Mouse (Mus musculus): ENCODE measurements around the gene Nagk. TPM values are rescaled to one million over a fixed set of nuclear protein-coding genes. Genes with fewer than 3 reads are reported as not detected.
"Not testable (repeated sequence)": the region's sequence is repeated elsewhere in the genome, so short reads cannot be mapped to it uniquely, and the experiment has no call there.

The Nagk gene
- total RNA-seq, 2 experiments from 2014 or later: 46.1 to 51.0 TPM

DNA sequence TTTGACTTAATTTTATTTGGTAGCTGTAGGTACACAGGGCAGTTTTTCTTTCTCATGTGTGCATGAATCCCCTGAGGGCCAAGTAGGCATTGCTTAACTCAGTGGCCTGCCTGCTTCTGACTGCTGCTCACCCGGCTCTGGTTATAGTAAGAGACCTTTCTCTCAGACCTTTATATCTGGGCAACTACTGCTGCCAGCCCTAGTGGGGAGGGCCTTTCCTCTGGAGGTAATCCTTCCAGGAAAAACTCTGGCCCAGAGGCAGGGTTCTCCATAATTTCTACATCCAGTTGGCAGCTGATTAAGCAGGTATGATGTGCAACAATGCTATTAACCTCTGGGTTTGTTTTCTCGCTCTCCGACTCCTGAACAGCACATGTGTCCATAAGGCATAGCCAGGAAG is 8.1 kb downstream of the Nagk start:
- no peak for DNase-seq (ENCODE audit: low spot score in 2 of 2)

DNA sequence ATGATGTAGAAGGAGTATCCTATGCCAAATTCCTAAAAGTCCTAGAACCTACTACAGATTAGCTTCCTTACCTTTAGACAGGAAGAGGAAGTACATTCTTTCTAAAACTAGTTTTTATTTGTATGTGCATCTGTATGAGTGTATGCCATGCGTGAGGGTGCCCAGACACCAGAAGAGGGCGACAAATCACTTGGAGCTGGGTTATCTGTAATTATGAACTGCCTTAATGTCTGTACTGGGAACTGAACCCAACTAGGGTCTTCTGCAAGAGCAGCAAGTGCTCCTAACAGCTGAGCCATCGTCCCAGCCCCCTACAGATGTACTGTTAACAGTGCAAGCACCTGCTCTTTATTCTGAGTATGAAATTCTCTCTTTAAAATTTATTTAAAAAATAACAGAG is 21.0 kb downstream of the Nagk start:
- DNase-seq (ENCODE audit: low spot score in 2 of 2): no peak

DNA sequence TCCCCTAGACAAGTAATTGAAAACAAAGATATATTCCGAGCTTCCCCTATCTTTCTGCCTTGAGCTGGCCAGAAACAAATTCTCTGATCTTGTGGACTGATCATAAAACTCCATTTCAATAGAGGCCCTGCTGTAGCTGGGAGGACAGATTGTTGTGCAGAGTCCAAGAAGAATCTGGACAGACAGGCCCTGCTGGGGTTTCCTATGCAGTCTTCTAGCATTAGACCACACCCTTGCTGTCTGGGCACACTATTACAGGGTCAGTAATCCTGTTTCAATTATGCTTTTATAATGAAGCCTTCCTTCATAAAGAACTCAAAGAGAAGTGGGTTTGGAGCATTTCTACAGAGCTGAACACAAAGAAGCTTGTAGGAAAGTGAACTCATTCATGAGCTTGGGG is 24.2 kb downstream of the Nagk start:
- DNase-seq (ENCODE audit: low spot score in 2 of 2): no peak

DNA sequence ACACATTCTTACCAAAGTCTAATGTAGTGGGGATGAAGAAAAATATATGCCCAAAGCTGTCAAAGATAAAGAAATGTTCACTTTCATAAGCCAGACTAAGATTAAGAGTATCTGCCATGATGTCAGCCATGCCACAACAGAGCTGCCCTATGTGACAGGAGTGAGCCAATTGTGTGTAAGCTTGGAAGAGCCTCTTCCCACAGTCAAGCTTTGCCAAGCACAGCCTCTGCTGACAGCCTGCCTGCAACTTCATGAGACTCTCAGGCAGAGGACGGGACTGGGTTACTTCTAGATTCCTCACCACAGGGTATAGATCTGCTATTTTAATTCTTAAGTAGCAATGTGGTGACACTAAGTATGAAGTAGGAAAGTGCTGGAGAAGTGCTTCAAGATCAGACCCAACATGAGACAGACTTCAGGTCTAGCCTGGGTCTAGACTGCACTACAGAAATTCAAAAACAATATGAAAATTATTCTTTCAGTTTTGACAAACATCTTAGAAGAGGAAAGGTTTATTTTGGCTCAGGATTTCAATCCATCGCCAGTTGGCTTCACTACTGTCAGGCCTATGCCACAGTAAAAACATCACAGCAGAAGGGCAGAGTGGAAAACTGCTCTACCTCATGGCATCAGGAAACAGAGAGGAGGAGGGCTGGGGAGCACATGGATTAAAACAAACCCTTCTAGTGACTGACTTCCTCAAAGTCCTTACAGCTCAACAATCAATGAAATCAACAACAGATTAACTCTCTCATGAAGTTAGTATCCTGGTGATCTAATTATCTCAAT is 26.1 kb downstream of the Nagk start:
- DNase-seq (ENCODE audit: low spot score in 2 of 2): no peak

DNA sequence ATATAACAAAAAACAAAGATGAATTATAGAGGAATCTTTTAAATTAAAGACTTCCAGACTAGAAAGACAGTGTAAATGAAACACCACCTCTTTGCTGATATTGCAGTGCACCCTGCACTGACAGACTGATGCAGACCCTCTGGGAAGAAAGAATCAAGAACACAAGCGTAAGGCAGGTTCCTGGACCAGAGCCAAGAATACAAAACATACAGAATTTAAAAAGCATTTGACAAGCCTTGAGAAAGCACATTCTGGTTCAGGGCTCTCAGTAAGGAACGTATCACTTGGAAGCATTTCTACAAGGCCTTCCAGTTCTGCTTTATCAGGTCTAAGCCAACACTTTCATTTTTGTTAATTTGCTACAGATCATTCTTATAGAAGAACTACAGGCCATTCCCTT is 27.1 kb downstream of the Nagk start:
- no peak for DNase-seq (ENCODE audit: low spot score in 2 of 2)

DNA sequence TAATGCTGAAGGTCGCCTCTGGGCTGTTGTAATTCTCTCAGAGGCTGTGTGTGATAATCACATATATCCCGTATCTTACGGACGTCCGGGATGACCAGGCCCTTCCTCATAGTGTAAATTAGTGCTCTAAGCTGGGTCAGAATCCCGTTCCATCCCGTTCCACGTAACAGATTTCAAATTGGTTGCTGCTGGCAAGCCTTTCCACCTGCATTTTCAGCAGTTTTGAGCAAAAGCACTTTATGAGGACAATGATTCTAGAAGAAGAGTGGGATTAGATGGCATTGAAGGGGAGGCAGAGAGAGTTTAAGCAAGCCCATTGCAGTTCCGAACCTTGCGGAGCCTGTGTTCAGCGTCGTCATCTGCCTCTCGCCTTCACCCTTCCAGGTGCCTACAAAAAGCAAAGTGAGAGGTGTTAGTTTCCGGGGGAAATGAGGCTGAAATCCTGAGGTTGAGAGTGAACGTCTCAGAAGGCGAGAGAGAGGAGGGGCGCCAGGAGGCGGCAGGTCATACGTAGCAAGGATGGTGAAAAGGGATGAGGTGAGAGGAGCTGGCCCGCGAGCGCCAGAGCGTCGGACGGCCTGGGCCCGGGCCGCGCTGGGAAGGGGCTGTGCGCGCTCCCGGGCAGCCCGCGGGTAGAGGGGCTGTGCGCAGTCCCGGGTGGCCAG is 36.3 kb downstream of the Nagk start:
- peak; percentile 5 to 14 for DNase-seq (ENCODE audit: low spot score in 2 of 2)

DNA sequence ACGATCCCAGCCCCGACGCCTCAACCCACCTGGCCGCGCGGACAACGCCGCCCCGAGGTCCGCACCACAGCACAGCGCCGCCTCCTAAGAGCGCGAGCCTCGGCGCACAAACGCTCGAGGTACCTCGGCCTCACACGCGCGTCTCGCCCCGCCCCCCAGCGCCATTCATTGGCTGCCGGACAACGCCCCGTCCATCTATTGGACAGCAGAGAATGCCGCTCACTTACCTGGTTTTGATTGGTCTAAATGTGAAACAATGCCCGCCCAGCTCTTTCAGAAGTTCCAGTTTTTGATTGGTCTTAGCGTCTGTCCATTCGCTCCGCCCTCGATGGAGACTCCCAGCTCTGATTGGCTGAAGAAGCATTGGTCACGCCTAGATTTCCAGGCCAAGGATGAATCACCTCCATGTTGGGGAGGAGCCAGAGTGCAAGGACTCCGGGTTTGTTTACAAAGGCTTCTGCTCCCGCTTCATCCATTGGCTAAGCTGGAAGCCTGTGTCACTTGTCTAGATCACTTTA is 36.9 kb downstream of the Nagk start, which contains the start of gene Paip2b:
TSS of gene Paip2b (minus strand) at position 136 of the 518 bp plus-strand sequence.
- peak; percentile 98 to 100 for DNase-seq (ENCODE audit: low spot score in 2 of 2)

DNA sequence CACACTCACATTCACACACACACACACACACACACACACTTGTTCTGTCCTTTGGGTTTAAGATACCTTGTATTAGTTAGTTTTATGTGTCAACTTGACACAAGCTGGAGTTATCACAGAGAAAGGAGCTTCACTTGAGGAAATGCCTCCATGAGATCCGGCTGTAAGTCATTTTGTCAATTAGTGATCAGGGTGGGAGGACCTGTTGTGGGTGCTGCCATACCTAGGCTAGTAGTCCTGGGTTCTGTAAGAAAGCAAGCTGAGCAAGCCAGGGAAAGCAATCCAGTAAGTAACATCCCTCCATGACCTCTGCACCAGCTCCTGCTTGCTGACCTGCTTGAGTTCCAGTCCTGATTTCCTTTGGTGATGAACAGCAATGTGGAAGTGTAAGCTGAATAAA is 37.6 kb downstream of the Nagk start:
- DNase-seq (ENCODE audit: low spot score in 2 of 2): not testable (repeated sequence)

DNA sequence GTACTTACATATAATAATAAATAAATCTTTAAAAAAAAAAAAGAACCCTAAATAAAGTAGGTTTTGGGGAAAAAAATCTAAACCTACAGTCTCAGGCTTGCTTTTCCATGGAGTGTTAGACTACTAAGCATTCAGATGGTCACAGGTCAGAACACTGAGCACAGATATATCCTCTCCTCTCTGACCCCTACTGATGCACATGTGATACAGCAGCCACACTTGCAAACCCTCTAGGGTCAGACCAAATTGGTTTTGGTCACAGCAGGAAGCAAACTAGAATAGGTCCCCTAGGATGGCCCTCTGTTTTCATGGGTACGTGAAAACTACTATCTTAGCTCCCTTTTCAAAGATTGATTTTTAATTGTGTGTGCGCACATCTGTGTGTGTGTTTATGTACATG is 42.0 kb downstream of the Nagk start:
- no peak for DNase-seq (ENCODE audit: low spot score in 2 of 2)

DNA sequence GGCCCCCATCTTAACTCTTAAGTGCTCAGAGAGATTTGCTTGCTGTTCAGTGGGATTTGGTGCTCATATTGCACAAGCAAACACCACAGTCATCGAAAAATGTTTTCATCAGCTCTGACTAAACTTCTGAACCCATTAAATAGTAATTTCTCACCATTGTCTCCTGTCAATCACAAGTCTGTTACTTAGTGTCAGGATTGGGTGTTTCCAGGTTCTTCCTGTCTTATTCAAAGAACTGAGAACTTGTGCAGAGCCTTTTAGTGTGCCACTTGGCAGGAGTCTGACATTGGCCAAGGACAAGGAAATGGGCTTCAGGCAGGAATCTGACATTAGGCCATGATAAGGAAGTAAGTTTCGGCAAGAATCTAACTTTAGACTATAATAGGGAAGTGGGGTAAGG is 43.3 kb downstream of the Nagk start:
- no peak for DNase-seq (ENCODE audit: low spot score in 2 of 2)

DNA sequence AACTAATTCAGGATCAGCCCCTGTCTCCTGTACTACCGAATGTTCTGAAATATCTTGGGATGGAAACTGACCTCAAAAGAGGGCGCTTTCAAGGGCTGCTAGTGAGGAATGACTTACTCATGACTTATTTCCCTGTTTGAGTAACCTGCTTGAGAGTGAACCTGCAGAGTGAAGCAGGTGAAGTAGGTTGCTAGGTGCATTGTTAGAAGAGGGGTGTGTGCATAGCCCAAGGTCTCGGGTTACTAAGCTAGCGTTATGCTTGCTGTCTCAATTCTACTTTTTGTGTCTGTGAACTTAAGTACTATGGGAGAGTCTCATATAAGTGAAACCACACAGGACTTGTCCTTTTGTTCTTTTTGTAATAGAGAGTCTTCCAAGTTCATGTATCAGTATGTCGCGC is 45.3 kb downstream of the Nagk start:
- DNase-seq (ENCODE audit: low spot score in 2 of 2): no peak

DNA sequence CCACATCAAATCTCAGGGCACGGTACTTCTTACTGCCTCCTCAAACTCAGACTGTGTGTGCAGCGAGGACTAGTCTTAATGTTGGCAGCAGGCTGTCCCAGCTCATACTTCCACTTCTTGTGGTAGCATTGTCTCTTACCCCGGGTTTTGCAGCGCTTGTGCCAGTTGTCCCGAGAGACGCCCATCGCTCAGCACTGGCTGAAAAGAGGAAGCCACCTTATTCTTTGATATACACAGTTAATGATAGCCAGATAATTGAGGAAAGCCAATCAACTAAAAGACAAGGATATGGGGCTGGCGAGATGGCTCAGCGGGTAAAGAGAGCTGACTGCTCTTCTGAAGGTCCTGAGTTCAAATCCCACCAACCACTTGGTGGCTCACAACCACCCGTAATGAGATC is 50.1 kb downstream of the Nagk start:
- no peak for DNase-seq (ENCODE audit: low spot score in 2 of 2)

DNA sequence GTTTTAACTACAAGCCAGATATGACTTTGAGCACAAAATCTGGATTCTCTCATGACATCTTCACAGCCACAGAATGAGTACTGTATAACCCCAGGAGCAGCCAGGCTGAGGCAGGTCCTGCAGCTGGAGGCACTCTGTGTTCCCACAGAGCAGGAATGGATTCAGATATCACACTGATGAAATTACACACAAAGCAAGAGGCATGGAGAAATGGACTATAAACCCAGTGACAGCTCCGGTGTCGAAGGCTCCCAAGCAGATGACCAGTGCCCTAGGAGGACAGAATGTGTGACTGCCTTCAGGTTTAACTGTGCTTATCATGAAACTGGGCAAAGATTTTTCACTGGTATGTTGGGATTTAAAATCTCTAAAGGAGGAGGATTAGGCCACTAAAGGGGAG is 51.4 kb downstream of the Nagk start:
- DNase-seq (ENCODE audit: low spot score in 2 of 2): no peak

DNA sequence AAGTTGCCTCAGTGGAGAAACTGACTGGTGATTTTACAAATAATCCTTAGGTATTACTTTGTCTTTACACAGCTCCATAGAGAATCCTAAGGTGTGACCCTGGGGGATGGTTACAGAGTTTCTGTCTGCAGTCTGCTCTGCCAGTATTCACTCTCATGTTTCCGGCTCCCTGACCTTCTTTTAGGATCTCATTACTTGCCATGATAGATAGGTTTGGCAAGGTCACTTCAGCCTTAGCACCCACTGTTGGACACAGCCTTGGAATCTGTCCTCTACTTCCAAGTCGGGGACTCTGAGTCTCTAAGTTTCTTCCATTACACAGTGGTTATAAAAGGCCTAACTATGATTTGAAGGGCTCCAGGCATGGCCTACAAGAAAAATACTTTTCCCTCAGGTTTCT is 54.7 kb downstream of the Nagk start:
- DNase-seq (ENCODE audit: low spot score in 2 of 2): no peak

Other genes with a start within 250 kb of the Nagk start
- gene Stambp, start 222.3 kb upstream of the Nagk start, total RNA-seq (2021): 10 to 100 TPM; 35.4 to 36.4 TPM
- not detected for gene Clec4f, start 138.8 kb upstream of the Nagk start, total RNA-seq (2021)
- gene Cd207, start 117.1 kb upstream of the Nagk start, total RNA-seq (2021): not detected
- gene Vax2, start 83.7 kb upstream of the Nagk start, total RNA-seq (2021): not detected
- under 1 TPM; 0.20 to 0.37 TPM for gene Atp6v1b1, start 52.0 kb upstream of the Nagk start, total RNA-seq (2021)
- gene Ankrd53, start 32.3 kb upstream of the Nagk start, total RNA-seq (2021): not detected
- 10 to 100 TPM; 46.8 to 49.1 TPM for gene Tex261, start 19.2 kb upstream of the Nagk start, total RNA-seq (2021)
- 10 to 100 TPM; 62.2 to 64.0 TPM for gene Paip2b, start 36.8 kb downstream of the Nagk start, total RNA-seq (2021)
- gene Zfp638, start 72.1 kb downstream of the Nagk start, total RNA-seq (2021): 100 to 1,000 TPM; 134 to 139 TPM
- gene Dysf, start 213.6 kb downstream of the Nagk start, total RNA-seq (2021): 1 to 10 TPM; 1.5 to 2.9 TPM

All from layer of hippocampus, adult 18-20 months (tissue).